Comparison of ENCODE assay signal across 15 mouse cellular contexts in genomic region chr17:13806016-13806415, GRCm38 (mm10). TPM values are rescaled to one million over a fixed set of nuclear protein-coding genes. Genes with fewer than 3 reads are reported as not detected.
"Had no signal": no experiment of that assay in that cellular context is flagged by ENCODE, and none has a peak within 500 bp of the region (broad histone marks: within the 10 kb centered on the region; RNA-seq: fewer than 3 reads in every experiment).

No protein-coding gene starts in this region.

- DNase-seq: lung, adult 18-20 months; lung, embryonic 14.5 days; lung, postnatal 10 days; lung, postnatal 4 days; midbrain, embryonic 14.5 days; retina, postnatal 1 day; right cerebral cortex, adult 18-20 months; right cerebral cortex, postnatal 25 days; right cerebral cortex, postnatal 4 days; spleen, adult 18-20 months; thymus, adult 18-20 months; thymus, postnatal 14 days; thymus, postnatal 36 days had no signal

RNA-seq across cellular contexts. Expression of gene Tcte2, which starts 44.4 kb away (rescaled TPM):
- total RNA-seq: megakaryocyte, adult 5-6 weeks; megakaryocyte-erythroid progenitor cell, adult 5-6 weeks had no signal
